25 mouse cellular contexts compared by ENCODE assay signal in genomic region chr4:72836430-72836829, GRCm38 (mm10). TPM values are rescaled to one million over a fixed set of nuclear protein-coding genes. Genes with fewer than 3 reads are reported as not detected.
"Had no signal": no experiment of that assay in that cellular context is flagged by ENCODE, and none has a peak within 500 bp of the region (broad histone marks: within the 10 kb centered on the region; RNA-seq: fewer than 3 reads in every experiment).

No protein-coding gene starts in this region.

- H3K4me2 ChIP-seq: kidney, embryonic 15.5 days; limb, embryonic 13.5 days; liver, embryonic 12.5 days; liver, embryonic 15.5 days; lung, embryonic 15.5 days; midbrain, embryonic 15.5 days; stomach, embryonic 15.5 days had no signal

- H3K27me3 ChIP-seq: kidney, embryonic 15.5 days; limb, embryonic 13.5 days; liver, embryonic 12.5 days; liver, embryonic 15.5 days; lung, embryonic 15.5 days; megakaryocyte, embryonic 14.5 days; midbrain, embryonic 15.5 days; stomach, embryonic 15.5 days had no signal

- DNase-seq: kidney, adult 8-10 months; kidney, postnatal 10 days; kidney, postnatal 36 days; layer of hippocampus, postnatal 36 days; liver; lung, adult 18-20 months; lung, postnatal 10 days; lung, postnatal 36 days; right cerebral cortex, postnatal 25 days; spleen, adult 18-20 months; thymus, postnatal 25 days had no signal

- H3K4me3 ChIP-seq: kidney, embryonic 15.5 days; left cerebral cortex, adult 2 months; limb, embryonic 10.5 days; limb, embryonic 13.5 days; liver, embryonic 12.5 days; liver, embryonic 15.5 days; lung, embryonic 15.5 days; megakaryocyte, embryonic 14.5 days; midbrain, embryonic 10.5 days; midbrain, embryonic 15.5 days; stomach, embryonic 15.5 days had no signal

- H3K9ac ChIP-seq: kidney, embryonic 15.5 days; limb, embryonic 13.5 days; liver, embryonic 12.5 days; liver, embryonic 15.5 days; lung, embryonic 15.5 days; midbrain, embryonic 15.5 days; stomach, embryonic 15.5 days had no signal

- H3K4me1 ChIP-seq: kidney, embryonic 15.5 days; limb, embryonic 10.5 days; limb, embryonic 13.5 days; liver, embryonic 12.5 days; liver, embryonic 15.5 days; lung, embryonic 15.5 days; megakaryocyte, embryonic 14.5 days; midbrain, embryonic 10.5 days; midbrain, embryonic 15.5 days; stomach, embryonic 15.5 days had no signal

- H3K36me3 ChIP-seq: kidney, embryonic 15.5 days; limb, embryonic 10.5 days; limb, embryonic 13.5 days; liver, embryonic 12.5 days; liver, embryonic 15.5 days; lung, embryonic 15.5 days; midbrain, embryonic 10.5 days; midbrain, embryonic 15.5 days; stomach, embryonic 15.5 days had no signal

- H3K9me3 ChIP-seq: kidney, embryonic 15.5 days; limb, embryonic 10.5 days; limb, embryonic 13.5 days; liver, embryonic 12.5 days; liver, embryonic 15.5 days; lung, embryonic 15.5 days; megakaryocyte, embryonic 14.5 days; midbrain, embryonic 10.5 days; midbrain, embryonic 15.5 days; stomach, embryonic 15.5 days had no signal

- H3K27ac ChIP-seq: kidney, embryonic 15.5 days; left cerebral cortex, adult 2 months; limb, embryonic 10.5 days; limb, embryonic 13.5 days; liver, embryonic 12.5 days; liver, embryonic 15.5 days; lung, embryonic 15.5 days; midbrain, embryonic 10.5 days; midbrain, embryonic 15.5 days; stomach, embryonic 15.5 days had no signal

- ATAC-seq: liver, embryonic 12.5 days; midbrain, embryonic 15.5 days had no signal

RNA-seq across cellular contexts. Expression of gene Aldoart1, which starts 16.0 kb away (rescaled TPM):
- polyA plus RNA-seq: liver, embryonic 12.5 days; liver, embryonic 15.5 days; lung, embryonic 15.5 days; midbrain, embryonic 15.5 days; neural tube, embryonic 11.5 days; neural tube, embryonic 14.5 days; thymus, postnatal 0 days had no signal
